Mouse (Mus musculus) ovary, postnatal 36 days (tissue): ENCODE data around the gene Tmem268.

ENCODE experiments used
- DNase-seq: peaks from one replicate; pipeline ENCODE4 v3.0.0; 2022; ENCODE audit warnings: low spot score, mixed read lengths

The Tmem268 gene

DNA sequence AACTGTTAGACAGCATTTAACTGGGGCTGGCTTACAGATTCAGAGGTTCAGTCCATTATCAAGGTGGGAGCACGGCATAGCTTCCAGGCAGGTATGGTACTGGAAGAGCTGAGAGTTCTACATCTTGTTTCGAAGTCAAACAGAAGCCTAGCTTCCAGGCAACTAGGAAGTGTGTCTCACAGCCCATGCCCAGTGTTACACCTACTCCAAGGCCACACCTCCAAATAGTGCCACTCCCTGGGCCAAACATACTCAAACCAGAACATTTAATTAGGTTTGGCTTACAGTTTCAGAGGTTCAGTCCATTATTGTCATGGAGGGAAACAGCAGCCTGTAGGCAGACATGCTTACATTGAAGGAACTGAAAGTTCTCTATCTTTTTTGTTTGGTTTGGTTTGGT is 3.5 kb upstream of the Tmem268 start:
- no peak for DNase-seq

- no peak for DNase-seq
These were observed 1.9 kb upstream of the Tmem268 start for GRCm38 (mm10) chr4:63556665-63557064.

DNA sequence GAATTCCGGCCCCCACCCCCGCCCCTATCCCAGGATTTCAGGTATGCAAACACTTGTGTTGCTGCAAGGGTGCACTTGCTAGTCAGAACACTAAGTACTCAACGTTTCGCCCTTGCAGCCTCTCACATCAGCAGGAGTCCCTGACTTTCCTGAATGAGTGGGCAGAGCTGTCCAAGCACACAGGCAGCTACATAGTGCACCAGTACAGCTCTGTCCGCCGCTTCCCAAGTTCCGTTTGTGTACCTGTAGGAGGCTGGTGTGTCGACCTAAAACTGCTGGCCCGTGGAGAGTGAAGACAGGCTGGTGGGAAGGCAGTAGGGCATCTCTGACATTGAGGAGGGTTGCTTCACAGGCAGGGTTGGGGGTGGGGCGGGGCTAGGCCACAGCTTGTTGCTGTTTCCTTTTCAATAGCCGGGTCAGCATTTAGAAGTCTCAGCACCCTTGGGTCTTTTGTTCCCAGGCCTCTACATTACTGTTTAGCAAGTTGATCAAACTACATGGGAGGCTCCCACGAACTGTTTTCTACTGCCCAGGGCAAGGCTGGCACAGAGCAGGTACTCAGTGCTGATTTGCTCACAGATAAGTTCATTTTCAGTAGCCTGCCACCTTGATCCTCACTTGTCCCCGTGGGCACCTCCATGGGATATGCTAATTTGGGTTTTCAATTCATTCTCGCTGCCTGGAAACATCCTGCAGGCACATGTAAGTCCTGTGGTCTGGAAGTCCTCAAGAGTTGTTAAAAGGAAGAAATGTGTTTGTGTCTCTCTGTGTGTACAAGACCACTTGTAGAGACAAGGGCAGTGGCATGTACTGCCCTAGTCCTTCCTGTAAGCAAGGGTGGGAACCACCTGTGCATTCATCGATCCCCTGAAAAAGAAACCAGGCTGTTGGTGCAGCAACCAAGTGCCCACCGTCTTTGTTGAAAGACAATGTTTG is 1.2 kb upstream of the Tmem268 start:
- no peak for DNase-seq

- DNase-seq = no peak
These were observed 631 bp downstream of the Tmem268 start for GRCm38 (mm10) chr4:63559127-63559697.

GRCm38 (mm10) chr4:63560079-63560478 is 1.5 kb downstream of the Tmem268 start:
- no peak for DNase-seq

DNA sequence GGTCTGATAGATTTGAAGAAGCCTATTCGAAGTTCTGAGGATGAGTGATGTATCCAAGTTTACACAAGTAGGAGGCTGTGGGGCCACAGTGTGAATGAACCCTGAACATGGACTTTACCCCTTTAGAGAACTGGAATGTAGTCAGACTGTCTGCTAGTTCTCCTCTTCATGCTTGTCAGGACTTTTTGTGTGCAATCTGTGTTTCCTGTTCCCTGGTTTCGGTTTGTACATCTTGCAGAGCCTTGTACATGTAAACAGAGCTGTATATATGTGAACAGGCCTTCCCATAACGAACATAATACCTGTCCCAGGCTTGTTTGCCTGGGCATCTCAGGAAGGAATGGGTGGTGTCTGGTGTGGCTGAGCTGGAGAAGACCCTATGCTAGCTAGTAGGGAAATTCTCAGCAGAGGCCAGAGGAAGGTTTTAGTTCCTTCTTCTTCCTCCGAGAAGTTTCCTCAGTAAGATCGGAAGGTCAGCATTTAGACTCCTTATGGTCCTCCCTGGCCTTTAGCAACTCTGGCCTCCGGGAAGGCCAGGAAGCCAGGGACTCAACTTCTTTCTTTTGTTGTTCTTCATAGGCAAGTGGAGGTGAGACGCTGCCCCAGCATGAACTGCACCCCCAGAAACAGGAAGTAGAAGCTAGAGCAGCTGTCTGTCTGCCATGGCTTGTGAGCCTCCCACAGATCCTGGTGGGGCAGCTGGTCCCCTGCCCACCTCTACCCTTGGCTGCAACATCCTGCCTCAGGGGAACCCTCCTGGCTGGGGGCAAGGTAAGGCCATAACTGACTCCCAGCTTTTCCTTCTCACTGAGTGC is 3.5 kb downstream of the Tmem268 start:
- DNase-seq = no peak

GRCm38 (mm10) chr4:63562742-63563141 is 4.2 kb downstream of the Tmem268 start:
- DNase-seq = no peak

DNA sequence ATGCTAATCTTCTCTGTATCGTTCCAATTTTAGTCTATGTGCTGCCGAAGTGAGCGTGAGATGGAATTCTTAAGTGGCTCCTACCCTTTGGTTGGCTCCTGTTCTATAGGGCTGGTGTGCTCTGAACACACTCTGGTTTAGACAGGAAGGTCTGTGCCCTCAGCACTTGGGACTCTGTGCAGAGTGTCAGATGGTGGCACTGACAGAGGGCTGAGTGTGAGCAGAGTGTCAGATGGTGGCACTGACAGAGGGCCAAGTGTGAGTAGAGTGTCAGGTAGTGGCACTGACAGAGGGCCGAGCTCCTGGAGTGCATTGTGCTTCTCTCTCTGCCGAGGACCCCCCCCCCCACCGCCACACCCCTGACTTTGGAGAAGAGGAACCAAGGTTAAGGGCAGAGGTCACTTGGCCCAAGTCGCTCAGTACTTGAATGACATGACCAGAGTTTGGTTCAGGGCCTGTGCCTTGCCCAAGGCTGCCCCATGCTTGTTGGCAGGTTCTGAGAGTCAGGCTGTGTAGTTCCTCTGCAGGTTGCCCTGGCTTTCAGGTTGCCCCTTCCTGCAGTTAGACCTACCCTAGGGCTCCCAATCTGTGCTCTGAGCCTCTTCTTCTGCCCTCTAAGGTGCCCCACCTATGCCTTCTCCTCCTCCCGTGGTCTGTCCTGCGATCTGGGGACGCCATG is 9.3 kb downstream of the Tmem268 start:
- DNase-seq = no peak

DNA sequence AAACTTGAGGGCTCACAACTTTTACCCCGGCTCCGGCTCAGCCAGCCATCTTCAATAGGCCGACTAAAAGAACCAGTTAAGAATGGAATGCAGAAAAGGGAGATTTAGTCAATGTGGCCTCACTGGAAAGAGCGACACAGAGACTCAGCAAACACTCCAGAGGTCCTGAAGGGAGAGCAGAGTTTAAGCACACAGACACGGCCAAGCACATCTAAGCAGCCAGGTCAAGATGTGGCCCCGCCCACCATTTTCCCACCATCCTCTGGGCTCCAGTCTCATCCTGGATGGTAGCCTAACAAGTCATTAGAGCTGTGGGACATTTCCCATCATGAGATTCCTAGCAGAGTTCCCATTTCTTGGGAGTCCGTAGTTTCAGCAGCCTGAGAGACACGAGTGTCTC is 10.7 kb downstream of the Tmem268 start:
- no peak for DNase-seq

DNA sequence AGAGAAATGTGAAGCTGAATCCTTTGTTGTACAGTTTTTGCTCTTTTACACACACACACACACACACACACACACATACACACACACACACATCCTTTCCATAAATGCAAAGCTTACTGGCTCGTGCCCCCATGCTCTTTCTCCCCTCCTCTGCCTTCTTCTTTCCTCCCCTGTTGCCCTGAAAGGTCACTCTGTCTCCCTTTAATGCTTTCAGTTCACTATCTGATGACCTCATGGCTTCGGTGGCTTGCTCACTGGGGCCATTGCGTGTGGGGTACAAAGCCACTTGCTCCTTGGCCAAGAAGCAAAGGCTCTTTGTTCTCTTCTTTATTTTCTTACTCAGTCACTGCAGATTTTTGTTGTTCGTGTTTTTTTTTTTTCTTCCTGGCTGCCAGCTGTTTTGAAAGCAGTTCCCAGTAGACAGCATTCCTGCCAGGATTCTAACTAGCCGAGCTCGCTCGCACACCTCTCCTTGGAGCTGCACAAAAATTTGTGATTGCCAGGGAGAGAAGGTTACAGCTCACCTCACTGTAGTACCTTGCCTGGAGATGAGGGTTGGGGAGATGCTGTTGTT is 11.7 kb downstream of the Tmem268 start:
- DNase-seq = no peak

DNA sequence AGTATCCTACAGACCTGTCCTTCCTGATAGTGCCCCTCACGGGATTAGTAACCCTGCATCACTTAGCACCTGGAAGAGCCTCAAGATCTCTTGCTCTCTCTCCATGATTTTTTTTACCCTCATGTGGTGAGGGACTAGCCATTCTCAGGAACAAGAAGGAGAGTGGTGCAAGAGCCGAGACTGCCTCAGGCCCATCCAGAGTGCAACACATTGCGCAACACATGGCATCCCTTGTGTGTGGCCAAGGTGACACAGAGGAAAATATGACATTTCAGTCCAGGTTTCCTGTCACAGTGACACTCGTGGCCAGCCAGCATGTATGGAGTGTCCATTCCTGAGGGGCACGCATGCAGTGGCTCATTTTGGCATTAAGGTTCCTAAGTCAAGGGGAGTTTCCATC is 14.0 kb downstream of the Tmem268 start:
- DNase-seq = no peak

- no peak for DNase-seq
These were observed 21.1 kb downstream of the Tmem268 start for GRCm38 (mm10) chr4:63579649-63580048.

- DNase-seq = no peak
These were observed 21.5 kb downstream of the Tmem268 start for GRCm38 (mm10) chr4:63580078-63580477.

DNA sequence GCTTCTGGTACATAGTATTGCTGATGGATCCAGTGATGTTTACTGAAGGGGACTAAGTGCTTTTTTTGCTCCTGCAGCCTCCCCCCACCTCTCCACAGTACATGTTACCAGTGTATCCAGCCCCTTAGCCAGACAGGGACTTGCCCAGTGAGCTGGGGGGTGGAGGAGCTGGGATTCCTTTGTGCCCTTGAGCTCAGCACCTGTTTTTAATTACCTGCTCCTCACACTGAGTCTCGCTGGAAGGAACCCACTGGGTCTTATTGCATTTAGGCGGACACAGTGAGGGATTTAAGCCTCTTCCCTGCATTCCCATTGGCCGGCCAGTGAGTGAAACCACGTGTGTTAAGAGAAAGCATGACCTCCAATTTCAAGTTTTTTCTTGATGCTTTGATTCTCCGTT is 24.0 kb downstream of the Tmem268 start:
- no peak for DNase-seq

GRCm38 (mm10) chr4:63585216-63585615 is 26.6 kb downstream of the Tmem268 start:
- DNase-seq = no peak

DNA sequence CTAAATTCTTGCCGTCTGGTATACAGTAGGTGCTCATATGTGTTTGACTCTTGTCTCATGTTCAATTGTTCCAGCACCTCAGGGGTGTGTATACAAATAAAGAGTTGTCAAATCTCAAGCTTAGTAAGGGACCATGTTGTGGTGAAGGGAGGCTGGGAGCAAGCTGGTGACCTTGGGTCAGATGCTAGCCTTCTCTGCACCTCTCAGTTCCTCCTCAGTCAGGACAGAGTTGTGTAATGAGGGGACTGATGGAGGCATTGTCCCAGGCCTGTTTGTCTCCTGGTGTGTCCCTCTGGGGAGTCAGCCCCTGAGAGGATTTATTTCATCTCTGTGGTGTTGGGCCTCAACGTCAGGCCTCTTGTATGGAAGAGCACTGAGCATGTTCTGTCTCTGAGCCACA is 27.7 kb downstream of the Tmem268 start:
- no peak for DNase-seq

DNA sequence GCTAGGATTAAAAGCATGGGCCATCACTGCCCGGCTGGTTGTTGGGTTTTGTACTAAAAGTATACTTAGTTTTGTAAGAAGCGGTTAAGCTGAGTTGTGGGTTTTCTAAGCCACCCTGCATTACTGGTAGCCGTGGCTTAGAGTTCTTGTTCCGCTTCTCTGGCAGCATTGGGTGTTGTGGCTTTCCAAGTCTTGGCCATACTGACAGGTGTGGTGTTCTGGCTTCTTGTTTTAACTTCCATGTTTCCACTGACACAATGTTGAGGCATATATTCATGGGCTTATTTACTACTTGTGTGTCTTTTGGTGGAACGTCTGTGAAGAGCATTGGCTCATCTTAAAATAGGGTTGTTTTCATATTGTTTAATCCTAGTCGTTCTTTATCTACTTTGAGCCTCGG is 31.4 kb downstream of the Tmem268 start:
- no peak for DNase-seq

GRCm38 (mm10) chr4:63590538-63590937 is 32.0 kb downstream of the Tmem268 start:
- no peak for DNase-seq

DNA sequence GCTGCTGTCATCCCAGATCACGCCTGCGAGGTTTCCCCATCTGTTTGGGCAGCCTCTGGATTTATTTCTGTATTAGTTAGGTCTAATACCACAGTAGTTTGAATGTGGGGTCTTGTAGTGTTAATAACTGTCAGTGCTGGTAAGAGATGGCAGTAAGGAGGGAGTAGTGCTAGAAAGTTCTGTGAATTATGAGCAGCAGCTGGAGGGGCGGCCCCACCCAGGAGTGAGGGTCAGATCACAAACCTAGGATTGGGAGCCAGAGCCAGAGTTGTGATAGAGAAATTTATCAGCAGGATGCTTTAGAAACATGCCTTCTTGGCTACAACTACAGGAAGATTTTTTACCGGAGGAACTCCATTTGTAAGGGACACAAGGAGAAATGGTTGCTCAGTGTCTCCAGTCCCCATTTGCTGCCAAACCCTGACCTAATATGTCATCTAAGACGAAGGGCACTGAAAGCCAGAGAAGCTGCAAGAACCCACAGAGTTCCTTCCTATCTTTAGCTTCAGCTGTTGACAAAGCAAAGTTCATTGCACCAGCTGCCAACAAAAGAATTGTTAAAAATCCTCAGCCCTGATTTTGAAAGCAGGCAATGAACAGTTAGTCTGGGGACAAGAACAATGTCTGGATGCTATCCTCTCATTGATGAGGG is 36.0 kb downstream of the Tmem268 start:
- no peak for DNase-seq

GRCm38 (mm10) chr4:63595259-63595658 is 36.7 kb downstream of the Tmem268 start:
- DNase-seq = no peak

DNA sequence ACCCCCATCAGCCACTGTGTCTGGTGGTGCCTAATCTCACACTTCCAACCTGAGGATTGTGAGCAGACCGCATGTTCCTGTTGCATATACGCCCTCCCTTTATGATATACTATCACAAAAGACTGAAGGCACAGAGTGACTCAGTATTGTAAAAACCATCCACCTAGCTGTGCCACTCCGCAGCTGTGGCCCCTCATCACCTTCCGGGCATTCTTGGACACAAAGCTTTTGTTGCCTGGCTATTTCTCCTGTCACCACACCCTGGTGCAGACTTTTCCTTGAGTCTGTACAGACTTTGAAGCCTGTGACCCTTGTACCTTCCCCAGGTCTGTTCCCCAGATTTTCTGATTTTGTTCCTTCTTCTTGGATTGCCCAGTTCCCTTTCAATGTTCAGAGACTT is 37.4 kb downstream of the Tmem268 start:
- no peak for DNase-seq
